Mouse (Mus musculus) adrenal gland, postnatal 0 days (tissue): ENCODE measurements around the gene Pex1. TPM values are rescaled to one million over a fixed set of nuclear protein-coding genes. Genes with fewer than 3 reads are reported as not detected.

Experiments
- microRNA-seq: library from miRNA; unstranded; fragments of <30 nt; microRNA quantifications from one replicate; pipeline ENCODE4, GENCODE M21; 2016; ENCODE audit warnings: borderline replicate concordance; ENCODE audit not compliant: insufficient number of aligned reads
- polyA plus RNA-seq: library from polyadenylated mRNA; unstranded; fragments of >200 nt; fragmentation: Nextera tagmentation; extraction: Ambion mirVana; gene quantifications from 2 replicates; pipeline ENCODE4 v1.2.1, GENCODE M21; 2015

The Pex1 gene
- 7.9 and 16.1 TPM in 2 replicates for polyA plus RNA-seq

GRCm38 (mm10) chr5:3595693-3596398 is at the start of gene Pex1:
Pex1 (plus strand) TSS chr5:3596066.

GRCm38 (mm10) chr5:3571266-3571665 is 24.6 kb upstream of the Pex1 start, which contains the start of gene 1700109H08Rik:
1700109H08Rik (plus strand) TSS chr5:3571566.

GRCm38 (mm10) chr5:3596399-3596766 is 517 bp downstream of the Pex1 start, which contains the start of gene Rbm48:
Rbm48 (minus strand) TSS chr5:3596585.

GRCm38 (mm10) chr5:3650881-3651280 is 55.0 kb downstream of the Pex1 start, which contains the start of gene Tmbim7:
Tmbim7 (plus strand) TSS chr5:3651181.

GRCm38 (mm10) chr5:3657085-3657484 is 61.2 kb downstream of the Pex1 start, which contains the start of gene Gatad1:
Gatad1 (minus strand) TSS chr5:3657185.

Small RNA genes lying within 50 kb of the gene (microRNA-seq; reads per million reads assigned to microRNA genes)
- not detected for gene Gm26238

Other genes with a start within 250 kb of the Pex1 start
- gene Fam133b, start 52.2 kb upstream of the Pex1 start, polyA plus RNA-seq, result 17.2 and 21.7 TPM in 2 replicates
- gene 1700109H08Rik, start 24.5 kb upstream of the Pex1 start, polyA plus RNA-seq, result 0.90 and 1.4 TPM in 2 replicates
- gene Rbm48, start 519 bp downstream of the Pex1 start, polyA plus RNA-seq, result 6.5 and 11.8 TPM in 2 replicates
- gene Tmbim7, start 55.1 kb downstream of the Pex1 start, polyA plus RNA-seq, result not detected in 2 replicates
- 59.6 and 74.0 TPM in 2 replicates for gene Gatad1, start 61.1 kb downstream of the Pex1 start, polyA plus RNA-seq
- 8.1 and 14.4 TPM in 2 replicates for gene Ankib1, start 206.9 kb downstream of the Pex1 start, polyA plus RNA-seq
- gene Krit1, start 207.1 kb downstream of the Pex1 start, polyA plus RNA-seq, result 26.5 and 43.8 TPM in 2 replicates
- gene Lrrd1, start 249.1 kb downstream of the Pex1 start, polyA plus RNA-seq, result 0.08 TPM in 1 of 2 replicates, not detected in the other